Mouse (Mus musculus) hindbrain, embryonic 14.5 days (tissue): ENCODE data around the gene Tmem256. TPM values are rescaled to one million over a fixed set of nuclear protein-coding genes. Genes with fewer than 3 reads are reported as not detected.

Source experiments
- ATAC-seq: fragments of 200-750 bp; cut with Nextera tagmentation; 2 replicates; pipeline ENCODE4 v1.8.0; 2017; ENCODE audit warnings: moderate number of reproducible peaks, mild to moderate bottlenecking, moderate TSS enrichment, moderate library complexity; ENCODE audit not compliant: low FRiP score
- DNase-seq: peaks from one replicate; pipeline ENCODE4 v3.0.0-alpha.2; 2015; ENCODE audit warnings: low spot score
- H3K27ac ChIP-seq: fragments of 300-500 bp; sonication (generic); 2 replicates; pipeline ENCODE4 v1.5.1; 2014; ENCODE audit warnings: mild to moderate bottlenecking, moderate library complexity
- H3K27me3 ChIP-seq: fragments of 300-500 bp; sonication (generic); 2 replicates; pipeline ENCODE4 v1.6.1; 2014; ENCODE audit warnings: mild to moderate bottlenecking, low read length, mixed read lengths; ENCODE audit not compliant: control insufficient read depth, insufficient read depth
- H3K36me3 ChIP-seq: fragments of 300-500 bp; sonication (generic); replicated peaks from 2 replicates; pipeline ENCODE4 v1.6.1; 2014; ENCODE audit not compliant: control insufficient read depth, insufficient read depth
- H3K4me1 ChIP-seq: fragments of 300-500 bp; sonication (generic); replicated peaks from 2 replicates; pipeline ENCODE4 v1.6.1; 2014; ENCODE audit warnings: antibody characterized with exemption, low read length, mixed read lengths; ENCODE audit not compliant: control insufficient read depth, insufficient read depth
- H3K4me2 ChIP-seq: fragments of 300-500 bp; sonication (generic); replicated peaks from 2 replicates; pipeline ENCODE4 v1.6.1; 2014; ENCODE audit warnings: mild to moderate bottlenecking, moderate library complexity
- H3K4me3 ChIP-seq: fragments of 300-500 bp; sonication (generic); replicated peaks from 2 replicates; pipeline ENCODE4 v1.5.1; 2014; ENCODE audit warnings: mild to moderate bottlenecking, low read length
- H3K9ac ChIP-seq: fragments of 300-500 bp; sonication (generic); 2 replicates; pipeline ENCODE4 v1.6.1; 2014
- H3K9me3 ChIP-seq: fragments of 300-500 bp; sonication (generic); 2 replicates; pipeline ENCODE4 v1.6.1; 2016; ENCODE audit warnings: low read length; ENCODE audit not compliant: control insufficient read depth
- WGBS: fragments of 180-500 bp; shearing (Covaris S2); extraction: QIAGEN DNeasy Blood & Tissue Kit; methylation state at CpG from one replicate; pipeline ENCODE4 v1.1.7; 2014; 5-methylcytosine and 5-hydroxymethylcytosine counted together
- polyA plus RNA-seq: library from polyadenylated mRNA; unstranded; fragments of >200 nt; fragmentation: Nextera tagmentation; extraction: Ambion mirVana; gene quantifications from 2 replicates; pipeline ENCODE4 v1.2.1, GENCODE M21; 2014

Gene Tmem256
- polyA plus RNA-seq, 1 experiment from 2014 or later, result 409 TPM

DNA sequence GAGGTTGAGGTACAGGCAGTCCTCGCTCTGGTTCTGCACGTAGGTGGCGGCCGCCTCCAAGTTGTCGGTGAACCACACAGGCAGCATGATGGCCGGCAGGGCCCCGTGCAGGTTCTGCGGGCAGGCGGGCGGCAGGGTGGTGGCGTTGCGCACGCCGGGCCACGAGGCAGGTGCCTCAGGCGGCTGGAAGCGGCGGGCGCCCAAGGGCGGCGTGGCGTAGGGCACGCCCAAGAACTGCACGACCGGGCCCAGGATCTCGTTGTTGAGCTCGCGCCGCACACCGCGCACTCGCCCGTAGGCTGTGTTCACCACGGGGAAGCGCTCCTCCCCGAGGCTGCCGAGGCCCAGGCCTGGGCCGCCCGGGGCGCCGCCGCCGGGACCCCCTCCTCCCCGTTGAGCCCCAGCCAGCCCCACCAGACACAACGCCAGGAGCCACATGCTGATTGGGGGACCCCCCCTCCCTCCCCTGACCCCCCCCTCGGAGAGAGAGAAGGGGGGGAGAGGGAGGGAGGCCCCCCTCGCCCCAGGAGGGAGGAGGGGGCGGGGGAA lies 4.2 kb upstream of the Tmem256 start:
- Histone ChIP-seq H3K9me3 (no peaks in the 10 kb centered on the region), H3K4me1 (peaks cover 31% of the 10 kb centered on the region), H3K27me3 (no peaks in the 10 kb centered on the region), H3K4me2 (peak overlapping the region; percentile 99), H3K9ac (peak overlapping the region; percentile 98), H3K27ac (peak overlapping the region; percentile 38; the same call in 1 of the 2 replicates), H3K4me3 (peak overlapping the region; percentile 95), H3K36me3 (peaks cover 44% of the 10 kb centered on the region)
- WGBS, result 6% methylated on average over 37 of the region's 48 CpGs
- ATAC-seq (no peak), DNase-seq (no peak)

DNA sequence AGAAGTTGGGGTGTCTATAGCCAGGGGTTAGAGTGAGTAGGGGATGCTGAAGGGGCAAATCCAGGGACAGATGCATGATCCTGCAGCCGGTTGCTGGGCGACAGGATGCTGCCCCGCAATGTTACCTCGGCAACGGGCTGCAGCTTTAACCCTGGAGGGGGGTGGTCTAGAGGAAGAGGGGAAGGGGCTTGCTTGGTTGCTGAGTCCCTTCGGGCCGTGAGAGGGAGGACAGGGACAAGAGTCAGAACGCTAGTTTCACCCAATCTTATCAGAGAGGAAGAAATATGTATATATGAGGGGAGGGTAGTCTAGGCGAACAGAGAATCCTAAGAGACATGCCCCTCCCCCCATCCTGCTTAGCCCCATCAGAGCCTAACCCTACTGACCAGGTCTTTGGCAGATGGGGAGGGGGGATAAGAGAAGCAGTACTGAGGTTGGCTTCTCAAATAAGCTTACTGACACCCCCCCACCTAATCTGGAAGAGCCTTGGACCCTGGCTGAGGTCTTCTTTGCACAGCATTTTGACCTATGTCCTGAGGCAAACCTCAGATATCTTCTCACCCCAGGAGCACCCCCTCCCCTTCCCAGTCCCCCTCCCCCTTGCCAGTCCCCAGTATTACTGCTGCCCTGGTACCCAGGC lies 2.9 kb upstream of the Tmem256 start:
- DNase-seq, result no peak
- Histone ChIP-seq H3K27me3 (no peaks in the 10 kb centered on the region), H3K36me3 (peaks cover 34% of the 10 kb centered on the region), H3K4me2 (peak overlapping the region; percentile 99), H3K9ac (peak overlapping the region; percentile 98), H3K9me3 (no peaks in the 10 kb centered on the region), H3K4me1 (peaks cover 35% of the 10 kb centered on the region), H3K4me3 (peak overlapping the region; percentile 95), H3K27ac (peak overlapping the region; percentile 98)
- no peak for ATAC-seq
- under 1% methylated on average over 9 of the region's 9 CpGs for WGBS

DNA sequence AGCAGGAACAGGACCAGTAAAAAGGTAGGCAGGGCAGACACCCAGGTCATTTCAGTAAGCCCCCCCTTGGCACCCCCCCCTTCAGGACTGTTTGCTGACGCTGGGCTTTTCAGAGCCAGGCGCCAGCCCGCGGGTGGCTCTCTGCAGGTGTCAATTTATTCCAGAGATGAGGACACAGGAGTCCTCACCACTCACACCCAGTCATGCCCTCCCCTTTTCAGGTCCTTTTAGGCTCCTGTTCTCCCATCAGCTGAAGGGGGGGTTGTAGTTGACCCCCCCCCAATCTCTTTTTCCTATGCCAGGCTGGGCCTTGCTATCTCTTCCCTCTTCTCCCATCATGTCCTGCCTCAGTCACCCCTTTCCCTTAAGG lies 2.4 kb upstream of the Tmem256 start:
- 0% methylated on average over 4 of the region's 4 CpGs for WGBS
- DNase-seq, result no peak

DNA sequence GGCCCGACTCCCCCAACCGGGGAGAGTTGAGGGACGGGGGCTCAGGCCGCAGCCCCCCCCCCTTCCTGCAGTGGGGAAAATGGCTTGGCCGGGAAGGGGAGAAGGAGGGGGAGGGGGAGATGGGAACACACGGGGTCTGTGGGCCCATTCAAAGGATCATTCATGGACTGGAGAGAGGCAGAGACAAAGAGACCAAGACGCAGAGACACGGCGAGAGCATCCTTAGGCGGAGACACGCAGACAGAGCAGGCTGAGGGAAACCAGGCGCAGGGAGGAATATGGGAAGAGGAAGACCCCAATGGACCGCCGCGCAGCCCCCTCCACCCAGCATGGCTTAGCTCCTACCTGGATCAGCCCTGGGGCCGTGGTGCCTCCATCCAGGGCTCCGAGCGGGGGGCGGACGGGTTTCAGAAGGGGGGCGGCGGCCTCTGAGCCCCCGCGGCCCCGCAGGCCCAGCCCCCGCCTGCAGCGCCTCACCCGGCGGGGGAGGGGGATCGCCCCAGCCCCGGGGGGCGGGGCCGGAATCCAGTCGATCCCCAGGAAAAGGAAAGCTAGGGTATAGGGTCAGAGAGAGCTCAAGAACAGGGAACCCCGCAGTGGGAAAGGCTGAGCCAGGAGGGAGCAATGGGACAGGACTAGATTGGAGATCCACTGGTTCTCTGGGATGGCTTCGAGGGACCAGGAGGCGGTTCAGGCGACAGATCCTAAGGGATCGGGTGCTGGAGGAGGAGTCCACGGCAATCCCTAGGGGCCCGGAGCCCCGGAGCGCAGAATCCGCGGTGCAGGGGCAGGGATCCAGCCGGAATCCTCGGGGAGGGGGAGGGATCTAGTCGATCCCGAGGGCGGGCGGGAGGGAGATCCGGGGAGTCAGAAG lies 1.4 kb upstream of the Tmem256 start:
- Histone ChIP-seq H3K27me3 (no peaks in the 10 kb centered on the region), H3K4me3 (peak overlapping the region; percentile 95), H3K9ac (peak overlapping the region; percentile 98), H3K4me2 (peak overlapping the region; percentile 99), H3K36me3 (peaks cover 21% of the 10 kb centered on the region), H3K27ac (peak overlapping the region; percentile 98), H3K4me1 (peaks cover 35% of the 10 kb centered on the region), H3K9me3 (no peaks in the 10 kb centered on the region)
- ATAC-seq (no peak), DNase-seq (peak; percentile 50)
- WGBS, result under 1% methylated on average over 47 of the region's 52 CpGs

More for the DNA sequence above, 2.4 kb upstream of the Tmem256 start:
- Histone ChIP-seq H3K4me1 (peaks cover 35% of the 10 kb centered on the region), H3K36me3 (peaks cover 29% of the 10 kb centered on the region), H3K9me3 (no peaks in the 10 kb centered on the region), H3K4me3 (peak overlapping the region; percentile 95), H3K9ac (peak overlapping the region; percentile 98), H3K4me2 (peak overlapping the region; percentile 99), H3K27me3 (no peaks in the 10 kb centered on the region), H3K27ac (peak overlapping the region; percentile 98)
- no peak for ATAC-seq

DNA sequence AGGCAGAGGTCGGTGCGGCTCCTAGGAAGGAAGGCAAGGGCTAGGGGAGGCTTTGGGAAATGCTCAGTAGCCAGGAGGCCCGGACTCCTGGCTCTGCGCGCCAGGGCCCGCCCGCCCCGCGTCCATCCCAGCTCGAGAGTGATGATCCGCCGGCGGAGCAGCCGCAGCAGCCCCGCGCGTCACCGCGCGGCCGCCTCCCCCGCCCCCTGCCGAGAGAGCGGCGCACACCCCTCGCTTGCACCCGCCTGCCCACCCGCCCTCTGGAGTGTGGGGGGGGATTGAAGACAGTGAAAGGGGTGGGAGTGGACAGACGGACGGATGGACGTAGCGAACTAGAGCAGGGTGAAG lies 736 bp upstream of the Tmem256 start, which contains the start of gene Nlgn2:
Nlgn2 (minus strand) TSS at position 181 of the 348 bp plus-strand sequence.
- Histone ChIP-seq H3K36me3 (peaks cover 14% of the 10 kb centered on the region), H3K4me3 (peak within 1 kb of the TSS; percentile 95), H3K9me3 (no peaks in the 10 kb centered on the region), H3K4me1 (peaks cover 35% of the 10 kb centered on the region), H3K4me2 (peak within 1 kb of the TSS; percentile 99), H3K27me3 (no peaks in the 10 kb centered on the region), H3K27ac (peak within 1 kb of the TSS; percentile 98), H3K9ac (peak within 1 kb of the TSS; percentile 98)
- DNase-seq (peak; percentile 86), ATAC-seq (peak; percentile 74)
- WGBS, result 0% methylated on average over 30 of the region's 32 CpGs

DNA sequence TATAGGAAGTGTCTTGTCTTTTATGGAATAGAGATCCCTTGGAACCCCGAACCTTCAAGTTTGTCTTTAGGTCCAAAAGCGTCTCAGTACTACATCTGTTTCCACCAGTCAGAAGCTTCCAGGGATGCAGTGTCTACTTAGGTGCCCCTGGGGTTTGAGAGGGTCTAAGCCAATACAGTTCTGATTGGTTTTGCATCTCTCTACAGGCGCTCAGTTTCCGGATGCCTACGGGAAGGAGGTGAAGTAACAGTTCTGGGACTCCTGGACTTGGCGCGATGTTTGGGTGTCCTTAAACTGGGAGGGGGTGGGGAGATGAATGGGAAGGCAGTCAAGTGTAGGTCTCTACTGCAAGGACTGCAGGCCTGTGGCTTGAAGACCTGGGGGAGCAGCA lies 395 bp downstream of the Tmem256 start:
- 2% methylated on average over 7 of the region's 7 CpGs for WGBS
- H3K27ac ChIP-seq, result peak overlapping the region; percentile 80
- peak overlapping the region; percentile 62 for H3K9ac ChIP-seq
- H3K36me3 ChIP-seq, result peaks cover 3% of the 10 kb centered on the region
- no peaks in the 10 kb centered on the region for H3K9me3 ChIP-seq
- no peak for ATAC-seq
- no peaks in the 10 kb centered on the region for H3K27me3 ChIP-seq
- peaks cover 33% of the 10 kb centered on the region for H3K4me1 ChIP-seq
- H3K4me2 ChIP-seq, result peak overlapping the region; percentile 99
- H3K4me3 ChIP-seq, result peak overlapping the region; percentile 95
- no peak for DNase-seq

DNA sequence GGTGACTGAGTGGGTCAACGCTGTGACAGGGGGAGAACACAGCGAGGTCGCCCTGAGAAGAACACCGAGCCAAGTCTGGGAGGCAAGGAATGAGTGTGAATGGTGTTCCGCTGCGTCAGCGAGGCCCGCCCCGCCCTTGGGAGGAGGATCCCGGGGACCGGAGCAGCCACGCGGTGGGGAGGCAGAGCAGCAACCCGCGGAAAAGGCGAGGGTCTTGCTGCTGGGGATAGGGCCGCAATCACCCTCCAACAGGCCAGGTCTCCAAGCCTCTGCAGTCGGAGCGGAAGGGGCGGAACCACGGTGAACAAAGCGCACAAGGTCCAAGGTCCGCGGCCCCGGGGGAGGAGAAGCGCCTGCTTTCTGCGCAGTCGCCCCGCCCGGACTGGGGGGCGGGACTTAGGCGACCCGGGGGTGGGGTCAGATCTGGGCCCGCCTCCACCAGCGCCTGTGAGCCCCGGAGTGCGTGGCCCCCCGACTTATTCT lies 7.9 kb downstream of the Tmem256 start, which contains the start of gene Plscr3:
Plscr3 (plus strand) TSS at position 179 of the 483 bp plus-strand sequence.
- Histone ChIP-seq H3K4me3 (peak within 1 kb of the TSS; percentile 60), H3K36me3 (peaks cover 35% of the 10 kb centered on the region), H3K27me3 (no peaks in the 10 kb centered on the region), H3K9me3 (no peaks in the 10 kb centered on the region), H3K9ac (peak within 1 kb of the TSS; percentile 77), H3K27ac (peak within 1 kb of the TSS; percentile 93), H3K4me1 (peaks cover 24% of the 10 kb centered on the region), H3K4me2 (peak within 1 kb of the TSS; percentile 86)
- peak; percentile 89 for DNase-seq
- peak; percentile 93 for ATAC-seq
- under 1% methylated on average over 35 of the region's 38 CpGs for WGBS

DNA sequence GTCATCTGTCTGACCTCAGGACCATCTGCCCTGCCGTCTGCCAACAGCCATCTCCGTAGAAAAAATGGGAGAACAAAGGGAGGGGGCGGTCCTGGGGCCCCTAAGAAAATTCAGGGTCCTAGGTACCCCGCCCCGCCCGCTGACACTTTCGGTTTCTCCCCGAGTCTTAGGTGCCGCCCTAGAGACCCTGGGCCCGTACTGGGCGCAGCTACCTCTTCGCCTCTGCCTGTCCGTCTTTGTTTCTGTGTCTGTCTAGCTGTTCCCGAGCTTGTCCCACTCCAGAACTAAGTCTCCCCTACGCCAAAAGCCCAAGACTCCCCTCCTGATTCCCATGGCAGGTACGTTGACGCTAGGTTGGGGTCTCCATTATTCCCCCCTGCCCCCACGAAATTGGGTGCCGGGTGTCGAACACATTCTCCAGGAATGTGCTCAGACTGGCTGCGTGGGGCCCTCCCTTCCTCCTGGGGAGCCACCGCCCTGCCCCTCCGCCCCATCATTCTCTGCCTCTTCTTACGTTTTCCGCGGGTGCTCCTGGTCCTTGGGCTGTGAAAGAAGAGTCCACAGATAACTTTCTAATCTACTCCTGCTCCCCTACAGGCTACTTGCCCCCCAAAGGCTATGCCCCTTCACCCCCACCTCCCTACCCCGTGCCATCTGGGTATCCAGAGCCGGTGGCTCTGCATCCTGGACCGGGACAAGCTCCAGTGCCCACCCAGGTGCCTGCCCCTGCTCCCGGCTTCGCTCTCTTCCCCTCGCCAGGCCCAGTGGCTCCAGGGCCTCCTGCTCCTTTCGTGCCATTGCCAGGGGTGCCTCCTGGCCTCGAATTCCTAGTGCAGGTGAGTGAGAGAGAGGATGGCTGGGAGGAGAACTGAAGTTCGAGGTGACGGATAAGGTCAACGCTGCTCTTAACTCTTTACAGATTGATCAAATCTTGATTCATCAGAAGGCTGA lies 8.7 kb downstream of the Tmem256 start:
- DNase-seq (no peak), ATAC-seq (peak; percentile 54)
- H3K36me3 ChIP-seq, result peaks cover 40% of the 10 kb centered on the region
- WGBS, result 11% methylated on average over 37 of the region's 37 CpGs
- H3K4me3 ChIP-seq, result peak overlapping the region; percentile 60
- H3K27me3 ChIP-seq, result no peaks in the 10 kb centered on the region
- H3K9me3 ChIP-seq, result no peaks in the 10 kb centered on the region
- H3K4me1 ChIP-seq, result peaks cover 24% of the 10 kb centered on the region
- H3K4me2 ChIP-seq, result peak overlapping the region; percentile 86
- H3K27ac ChIP-seq, result peak overlapping the region; percentile 93
- H3K9ac ChIP-seq, result peak overlapping the region; percentile 77
